Mouse (Mus musculus): Measurements from ENCODE around the gene Cldn11.

DNA sequence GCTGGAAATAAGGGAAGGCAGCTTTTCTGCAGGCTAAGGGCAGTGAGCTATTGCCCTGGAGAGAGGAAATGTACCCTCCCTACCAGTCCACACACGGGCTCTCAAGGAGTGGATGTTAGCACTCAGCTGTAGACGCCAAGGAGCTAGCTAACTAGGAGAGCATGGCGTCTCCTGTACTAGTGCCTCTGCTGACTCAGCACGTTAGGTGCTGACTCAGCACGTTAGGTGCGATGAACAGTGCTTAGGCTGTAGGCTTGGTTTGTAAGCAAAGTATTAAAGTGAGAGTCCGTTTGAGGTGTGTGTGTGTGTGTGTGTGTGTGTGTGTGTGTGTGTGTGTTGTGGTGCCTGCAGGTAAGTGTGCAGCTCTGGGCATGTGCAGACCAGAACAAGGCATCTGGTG, 40.6 kb downstream of the Cldn11 start:
- TF ChIP-seq CTCF (IDR thresholded peaks at IDR 0.05; ENCODE audit: low read depth, low read length) (no peak), POLR2A (IDR thresholded peaks at IDR 0.05; ENCODE audit: insufficient read depth, low read length) (no peak)
